Mouse (Mus musculus) MEL (cell line): Measurements from ENCODE around the gene Ndrg4. TPM values are rescaled to one million over a fixed set of nuclear protein-coding genes. Genes with fewer than 3 reads are reported as not detected.

ENCODE experiments used
- DNase-seq: peaks from one replicate; pipeline ENCODE4 v3.0.0; 2011; ENCODE audit warnings: low read depth, low spot score
- H3K27ac ChIP-seq: 2 replicates; pipeline ENCODE4 v1.5.1; 2012; ENCODE audit warnings: low read depth, mild to moderate bottlenecking, control low read depth, low read length, moderate library complexity; ENCODE audit not compliant: control insufficient read depth
- H3K27me3 ChIP-seq, 2 experiments: fragments of 150-350 bp in 1 of 2; sonication (generic) in 1 of 2; 2 replicates each; pipeline ENCODE4 v1.6.1; 2012; ENCODE audit warnings: low read length in 2 of 2, mild to moderate bottlenecking in 2 of 2, improper control_type of control experiment in 1 of 2, moderate library complexity in 1 of 2; ENCODE audit not compliant: insufficient read depth in 2 of 2, control insufficient read depth in 1 of 2
- H3K36me3 ChIP-seq, 2 experiments: 2 replicates each; pipeline ENCODE4 v1.6.1; 2012 to 2014; ENCODE audit warnings: low read length in 2 of 2, improper control_type of control experiment in 1 of 2, inconsistent platforms in 1 of 2, mild to moderate bottlenecking in 1 of 2; ENCODE audit not compliant: insufficient read depth in 2 of 2, control insufficient read depth in 1 of 2
- H3K4me1 ChIP-seq, 2 experiments: fragments of 150-350 bp in 1 of 2; sonication (generic) in 1 of 2; 2 replicates each; pipeline ENCODE4 v1.6.1; 2012; ENCODE audit warnings: low read length in 2 of 2, improper control_type of control experiment in 1 of 2, mild to moderate bottlenecking in 1 of 2; ENCODE audit not compliant: insufficient read depth in 2 of 2, control insufficient read depth in 1 of 2
- H3K4me3 ChIP-seq, 2 experiments: fragments of 150-350 bp in 1 of 2; sonication (generic) in 1 of 2; 2 replicates each; pipeline ENCODE4 v1.5.1; 2012; ENCODE audit warnings: low read depth in 2 of 2, low read length in 2 of 2, mild to moderate bottlenecking in 2 of 2, moderate library complexity in 2 of 2, control low read depth in 1 of 2, improper control_type of control experiment in 1 of 2; ENCODE audit not compliant: control insufficient read depth in 1 of 2, insufficient read depth in 1 of 2
- H3K79me2 ChIP-seq: 2 replicates; pipeline ENCODE4 v1.6.1; 2012; ENCODE audit warnings: mild to moderate bottlenecking, low read length, moderate library complexity; ENCODE audit not compliant: control insufficient read depth, poor library complexity, insufficient read depth
- H3K9ac ChIP-seq: 2 replicates; pipeline ENCODE4 v1.6.1; 2012; ENCODE audit warnings: low read depth, mild to moderate bottlenecking, control low read depth, low read length, moderate library complexity; ENCODE audit not compliant: control insufficient read depth, poor library complexity, severe bottlenecking
- H3K9me3 ChIP-seq: fragments of 150-350 bp; sonication (generic); replicated peaks from 2 replicates; pipeline ENCODE4 v1.6.1; 2012; ENCODE audit warnings: mild to moderate bottlenecking, low read length, improper control_type of control experiment, moderate library complexity; ENCODE audit not compliant: insufficient read depth
- BHLHE40 ChIP-seq: IDR thresholded peaks from 2 replicates; pipeline ENCODE4 v1.6.1; 2012; ENCODE audit warnings: low read depth, mild to moderate bottlenecking, inconsistent platforms, low read length, improper control_type of control experiment, borderline replicate concordance
- CHD2 ChIP-seq: IDR thresholded peaks from 2 replicates; pipeline ENCODE4 v1.6.1; 2011; ENCODE audit warnings: low read length, improper control_type of control experiment
- CTCF ChIP-seq, 3 experiments: IDR thresholded peaks in 2 of 3; conservative IDR thresholded peaks in 1 of 3; 2 replicates each; pipeline ENCODE4 v1.5.1; 2011 to 2012; ENCODE audit warnings: low read length in 3 of 3, low read depth in 2 of 3, mild to moderate bottlenecking in 2 of 3, improper control_type of control experiment in 1 of 3, inconsistent platforms in 1 of 3, mixed read lengths in 1 of 3, moderate library complexity in 1 of 3; ENCODE audit not compliant: control insufficient read depth in 1 of 3, insufficient read depth in 1 of 3, poor library complexity in 1 of 3, severe bottlenecking in 1 of 3
- EP300 ChIP-seq, 2 experiments: IDR thresholded peaks; 2 replicates each; pipeline ENCODE4 v1.6.1; 2011; ENCODE audit warnings: improper control_type of control experiment in 2 of 2, low read length in 2 of 2, low read depth in 1 of 2, mild to moderate bottlenecking in 1 of 2
- ETS1 ChIP-seq: IDR thresholded peaks from 2 replicates; pipeline ENCODE4 v1.6.1; 2012; ENCODE audit warnings: low read depth, mild to moderate bottlenecking, inconsistent platforms, low read length, improper control_type of control experiment, moderate library complexity
- GABPA ChIP-seq: IDR thresholded peaks from 2 replicates; pipeline ENCODE4 v1.6.1; 2012; ENCODE audit warnings: low read depth, mild to moderate bottlenecking, inconsistent platforms, low read length, improper control_type of control experiment, moderate library complexity
- GATA1 ChIP-seq: IDR thresholded peaks from 2 replicates; pipeline ENCODE4 v1.6.1; 2011; ENCODE audit warnings: low read depth, low read length, improper control_type of control experiment
- HCFC1 ChIP-seq: IDR thresholded peaks from 2 replicates; pipeline ENCODE4 v1.6.1; 2012; ENCODE audit warnings: low read depth, mild to moderate bottlenecking, inconsistent platforms, low read length, improper control_type of control experiment, moderate library complexity
- JUND ChIP-seq: IDR thresholded peaks from 2 replicates; pipeline ENCODE4 v1.6.1; 2011; ENCODE audit warnings: low read depth, mild to moderate bottlenecking, improper control_type of control experiment, low read length
- KAT2A ChIP-seq: conservative IDR thresholded peaks from 2 replicates; pipeline ENCODE4 v1.6.1; 2012; ENCODE audit warnings: low read depth, low read length, improper control_type of control experiment, inconsistent platforms
- MAFK ChIP-seq: IDR thresholded peaks from 2 replicates; pipeline ENCODE4 v1.6.1; 2011; ENCODE audit warnings: low read depth, mild to moderate bottlenecking, low read length, improper control_type of control experiment, borderline replicate concordance
- MAX ChIP-seq: IDR thresholded peaks from 2 replicates; pipeline ENCODE4 v1.6.1; 2011; ENCODE audit warnings: low read length, improper control_type of control experiment
- MAZ ChIP-seq: IDR thresholded peaks from 2 replicates; pipeline ENCODE4 v1.6.1; 2012; ENCODE audit warnings: low read depth, mild to moderate bottlenecking, inconsistent platforms, low read length, improper control_type of control experiment
- MEF2A ChIP-seq: IDR thresholded peaks from 2 replicates; pipeline ENCODE4 v1.6.1; 2014; ENCODE audit warnings: low read depth, mild to moderate bottlenecking, inconsistent platforms, low read length, improper control_type of control experiment; ENCODE audit not compliant: poor library complexity, insufficient replicate concordance, severe bottlenecking; ENCODE audit errors: extremely low read depth
- MXI1 ChIP-seq: IDR thresholded peaks from 2 replicates; pipeline ENCODE4 v1.6.1; 2011; ENCODE audit warnings: mild to moderate bottlenecking, low read depth, low read length, improper control_type of control experiment
- MYB ChIP-seq: IDR thresholded peaks from 2 replicates; pipeline ENCODE4 v1.6.1; 2011; ENCODE audit warnings: mild to moderate bottlenecking, low read depth, low read length, improper control_type of control experiment
- MYC ChIP-seq: IDR thresholded peaks from 2 replicates; pipeline ENCODE4 v1.6.1; 2011; ENCODE audit warnings: low read depth, mild to moderate bottlenecking, low read length, improper control_type of control experiment, moderate library complexity
- NELFE ChIP-seq: IDR thresholded peaks from 2 replicates; pipeline ENCODE4 v1.6.1; 2011; ENCODE audit warnings: low read depth, low read length, improper control_type of control experiment
- NRF1 ChIP-seq: IDR thresholded peaks from 2 replicates; pipeline ENCODE4 v1.6.1; 2014; ENCODE audit warnings: low read depth, mild to moderate bottlenecking, inconsistent platforms, low read length, improper control_type of control experiment, moderate library complexity; ENCODE audit not compliant: poor library complexity, insufficient read depth, severe bottlenecking
- POLR2A ChIP-seq, 2 experiments: IDR thresholded peaks; 2 replicates each; pipeline ENCODE4 v1.6.1; 2011 to 2012; ENCODE audit warnings: low read length in 2 of 2, mild to moderate bottlenecking in 2 of 2, control low read depth in 1 of 2, improper control_type of control experiment in 1 of 2, low read depth in 1 of 2, moderate library complexity in 1 of 2; ENCODE audit not compliant: control insufficient read depth in 1 of 2, insufficient read depth in 1 of 2, poor library complexity in 1 of 2
- POLR2AphosphoS2 ChIP-seq: IDR thresholded peaks from 2 replicates; pipeline ENCODE4 v1.6.1; 2011; ENCODE audit warnings: low read length, improper control_type of control experiment
- POLR2AphosphoS5 ChIP-seq: IDR thresholded peaks from 2 replicates; pipeline ENCODE4 v1.6.1; 2012; ENCODE audit warnings: low read depth, borderline replicate concordance, mild to moderate bottlenecking, inconsistent platforms, low read length, moderate library complexity, mixed read lengths
- RAD21 ChIP-seq: IDR thresholded peaks from 2 replicates; pipeline ENCODE4 v1.6.1; 2011; ENCODE audit warnings: mild to moderate bottlenecking, low read depth, low read length, improper control_type of control experiment
- RCOR1 ChIP-seq: IDR thresholded peaks from 2 replicates; pipeline ENCODE4 v1.6.1; 2012; ENCODE audit warnings: low read depth, mild to moderate bottlenecking, inconsistent platforms, low read length, improper control_type of control experiment
- SIN3A ChIP-seq: IDR thresholded peaks from 2 replicates; pipeline ENCODE4 v1.6.1; 2012; ENCODE audit warnings: low read length, improper control_type of control experiment, inconsistent platforms
- SMC3 ChIP-seq: IDR thresholded peaks from 2 replicates; pipeline ENCODE4 v1.6.1; 2011; ENCODE audit warnings: low read depth, low read length, improper control_type of control experiment
- TAL1 ChIP-seq: IDR thresholded peaks from 2 replicates; pipeline ENCODE4 v1.6.1; 2012; ENCODE audit warnings: mild to moderate bottlenecking, inconsistent platforms, low read length, moderate library complexity, mixed read lengths
- TCF12 ChIP-seq: IDR thresholded peaks from 2 replicates; pipeline ENCODE4 v1.6.1; 2014; ENCODE audit warnings: low read depth, mild to moderate bottlenecking, inconsistent platforms, low read length, improper control_type of control experiment, moderate library complexity
- UBTF ChIP-seq: IDR thresholded peaks from 2 replicates; pipeline ENCODE4 v1.6.1; 2012; ENCODE audit warnings: low read depth, mild to moderate bottlenecking, inconsistent platforms, low read length, improper control_type of control experiment, moderate library complexity, borderline replicate concordance; ENCODE audit not compliant: insufficient read depth
- USF1 ChIP-seq: IDR thresholded peaks from 2 replicates; pipeline ENCODE4 v1.6.1; 2014; ENCODE audit warnings: low read depth, mild to moderate bottlenecking, inconsistent platforms, low read length, improper control_type of control experiment, moderate library complexity
- USF2 ChIP-seq, 2 experiments: IDR thresholded peaks; 2 replicates each; pipeline ENCODE4 v1.6.1; 2011 to 2012; ENCODE audit warnings: improper control_type of control experiment in 2 of 2, low read length in 2 of 2, borderline replicate concordance in 1 of 2, inconsistent platforms in 1 of 2, low read depth in 1 of 2, mild to moderate bottlenecking in 1 of 2; ENCODE audit not compliant: insufficient read depth in 1 of 2
- ZC3H11A ChIP-seq: IDR thresholded peaks from 2 replicates; pipeline ENCODE4 v1.6.1; 2012; ENCODE audit warnings: low read depth, mild to moderate bottlenecking, inconsistent platforms, low read length, improper control_type of control experiment
- ZMIZ1 ChIP-seq: IDR thresholded peaks from 2 replicates; pipeline ENCODE4 v1.6.1; 2012; ENCODE audit warnings: low read depth, mild to moderate bottlenecking, inconsistent platforms, low read length, improper control_type of control experiment, moderate library complexity
- ZNF384 ChIP-seq: IDR thresholded peaks from 2 replicates; pipeline ENCODE4 v1.6.1; 2012; ENCODE audit warnings: low read depth, mild to moderate bottlenecking, inconsistent platforms, low read length, improper control_type of control experiment
- polyA plus RNA-seq, 2 experiments: library from polyadenylated mRNA; stranded (reverse) in 1 of 2; unstranded in 1 of 2; fragments of >175 nt in 1 of 2; fragments of >200 nt in 1 of 2; gene quantifications; 2 replicates each; pipeline versions ENCODE4 v1.2.1 to v1.2.4; 2012; ENCODE audit warnings: low replicate concordance in 2 of 2, low read depth in 1 of 2; ENCODE audit not compliant: insufficient read length in 2 of 2, insufficient read depth in 1 of 2, missing spikeins in 1 of 2
- total RNA-seq: library from RNA; depleted of rRNA; stranded (reverse); fragments of 300-350 nt; gene quantifications from 2 replicates; pipeline ENCODE4 v1.2.3, GENCODE M21; 2012

The Ndrg4 gene
- total and polyA plus RNA-seq, 3 experiments = 0.15 to 0.28 TPM; not detected in 1

DNA sequence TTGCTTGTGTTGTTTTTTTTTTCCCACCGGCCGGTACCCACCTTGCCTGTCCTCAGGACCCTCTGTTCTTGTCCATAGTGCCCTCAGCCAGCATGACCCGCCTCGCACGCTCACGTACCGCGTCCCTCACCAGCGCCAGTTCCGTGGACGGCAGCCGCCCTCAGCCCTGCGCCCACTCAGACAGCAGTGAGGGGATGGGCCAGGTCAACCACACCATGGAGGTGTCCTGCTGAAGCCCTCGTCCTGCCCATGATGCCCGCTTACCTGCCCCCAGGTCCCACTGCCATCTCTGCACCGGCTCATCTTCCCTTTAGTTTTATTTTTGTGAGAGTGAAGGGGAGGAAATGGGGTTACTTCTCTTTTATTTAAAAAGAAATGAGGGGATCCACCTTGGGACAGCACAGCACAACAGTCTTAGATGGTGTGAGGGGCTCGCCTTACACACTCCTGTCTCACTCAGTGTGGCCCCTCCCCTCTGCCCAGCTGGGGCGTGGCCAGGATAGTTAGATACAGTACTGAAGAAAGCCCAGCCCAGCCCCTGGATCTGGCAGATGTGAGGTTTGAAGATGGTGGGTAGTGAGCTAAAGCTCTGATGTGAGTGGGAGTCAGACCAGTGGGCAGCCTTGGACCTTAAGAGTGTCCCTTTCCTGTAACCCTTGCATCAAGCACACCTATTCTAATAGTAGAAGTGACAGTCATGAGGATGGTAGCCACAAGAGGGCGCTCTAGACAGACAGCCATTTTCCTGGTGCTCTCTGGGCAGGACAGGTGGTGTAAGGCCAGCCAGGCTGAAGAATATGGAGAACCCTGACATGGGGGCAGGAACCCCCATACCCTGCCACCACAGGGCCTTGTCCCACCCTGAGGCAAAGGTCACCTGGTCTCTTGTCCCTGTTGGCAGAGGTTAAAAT is 36.6 kb downstream of the Ndrg4 start:
- peaks cover 0 to 15% of the 10 kb centered on the region in 2 experiments; a peak in 2 of 4 replicates for H3K36me3 ChIP-seq
- H3K9ac ChIP-seq = no peak overlapping the region; the same call in 1 of the 2 replicates
- no peak overlapping the region for H3K27ac ChIP-seq
- H3K79me2 ChIP-seq = peaks cover 17% of the 10 kb centered on the region
- H3K9me3 ChIP-seq = no peaks in the 10 kb centered on the region
- DNase-seq = peak; percentile 86
- H3K4me3 ChIP-seq = peak overlapping the region in 1 of 2 experiments; percentile 40; a peak in 1 of 4 replicates
- peaks cover 6 to 14% of the 10 kb centered on the region in 2 experiments for H3K4me1 ChIP-seq
- peaks cover 0 to 4% of the 10 kb centered on the region in 2 experiments; a peak in 1 of 4 replicates for H3K27me3 ChIP-seq
- TF ChIP-seq MXI1 (peak; percentile 44), MAX (peak; percentile 34; the same call in 1 of the 2 replicates), MEF2A (no peak), ZNF384 (no peak), ZC3H11A (peak; percentile 76), MYB (no peak), RAD21 (peak; percentile 65), RCOR1 (no peak), CTCF (IDR thresholded peaks at IDR 0.05 in 2 of 3, conservative IDR thresholded peaks at IDR 0.05 in 1 of 3; ENCODE audit: control insufficient read depth in 1 of 3, insufficient read depth in 1 of 3, low read depth in 2 of 3, low read length in 3 of 3, poor library complexity in 1 of 3, severe bottlenecking in 1 of 3) (peak; percentile 82 to 91 (median 91)), SMC3 (peak; percentile 83), USF1 (0 out of 2 replicates have a peak, but pooled peaks have one; percentile 17), HCFC1 (peak; percentile 44; the same call in 1 of the 2 replicates), POLR2AphosphoS2 (no peak), GATA1 (no peak), CHD2 (no peak), TAL1 (no peak), ZMIZ1 (no peak), TCF12 (peak; percentile 42; the same call in 1 of the 2 replicates), NRF1 (no peak), EP300 (IDR thresholded peaks at IDR 0.05; ENCODE audit: low read depth in 1 of 2, low read length in 2 of 2) (no peak), JUND (no peak), MAZ (no peak), MYC (peak; percentile 69; the same call in 1 of the 2 replicates), ETS1 (no peak), NELFE (0 out of 2 replicates have a peak, but pooled peaks have one; percentile 23), UBTF (no peak), MAFK (no peak), SIN3A (peak; percentile 55; the same call in 1 of the 2 replicates), KAT2A (no peak), USF2 (IDR thresholded peaks at IDR 0.05; ENCODE audit: borderline replicate concordance in 1 of 2, insufficient read depth in 1 of 2, low read depth in 1 of 2, low read length in 2 of 2) (no peak), BHLHE40 (0 out of 2 replicates have a peak, but pooled peaks have one; percentile 10), GABPA (no peak), POLR2AphosphoS5 (no peak), POLR2A (IDR thresholded peaks at IDR 0.05; ENCODE audit: control insufficient read depth in 1 of 2, insufficient read depth in 1 of 2, low read depth in 1 of 2, low read length in 2 of 2, poor library complexity in 1 of 2) (no peak)
